Mouse (Mus musculus) heart, postnatal 0 days (tissue): ENCODE results near the gene Cebpb.

Experiments
- CTCF ChIP-seq: IDR thresholded peaks from 2 replicates; pipeline ENCODE4 v1.5.1; 2016; ENCODE audit warnings: antibody characterized with exemption, control low read depth, low read depth
- EP300 ChIP-seq: IDR thresholded peaks from 2 replicates; pipeline ENCODE4 v1.6.1; 2016; ENCODE audit warnings: antibody characterized with exemption, low read depth

- TF ChIP-seq EP300 (no peak), CTCF (no peak)
Observed at GRCm38 (mm10) chr2:167657973-167658372, 30.7 kb upstream of the Cebpb start.
